Mouse (Mus musculus): Measurements from ENCODE around the gene Gm45062.

- TF ChIP-seq CTCF (IDR thresholded peaks at IDR 0.05; ENCODE audit: insufficient read depth, low read depth, low read length) (no peak), POLR2A (IDR thresholded peaks at IDR 0.05; ENCODE audit: insufficient read depth, low read depth, low read length) (no peak)
Measured at GRCm38 (mm10) chr6:8358782-8359181, 99.5 kb downstream of the Gm45062 start.
